Mouse (Mus musculus): ENCODE measurements around the gene Celf1.

Gene Celf1

DNA sequence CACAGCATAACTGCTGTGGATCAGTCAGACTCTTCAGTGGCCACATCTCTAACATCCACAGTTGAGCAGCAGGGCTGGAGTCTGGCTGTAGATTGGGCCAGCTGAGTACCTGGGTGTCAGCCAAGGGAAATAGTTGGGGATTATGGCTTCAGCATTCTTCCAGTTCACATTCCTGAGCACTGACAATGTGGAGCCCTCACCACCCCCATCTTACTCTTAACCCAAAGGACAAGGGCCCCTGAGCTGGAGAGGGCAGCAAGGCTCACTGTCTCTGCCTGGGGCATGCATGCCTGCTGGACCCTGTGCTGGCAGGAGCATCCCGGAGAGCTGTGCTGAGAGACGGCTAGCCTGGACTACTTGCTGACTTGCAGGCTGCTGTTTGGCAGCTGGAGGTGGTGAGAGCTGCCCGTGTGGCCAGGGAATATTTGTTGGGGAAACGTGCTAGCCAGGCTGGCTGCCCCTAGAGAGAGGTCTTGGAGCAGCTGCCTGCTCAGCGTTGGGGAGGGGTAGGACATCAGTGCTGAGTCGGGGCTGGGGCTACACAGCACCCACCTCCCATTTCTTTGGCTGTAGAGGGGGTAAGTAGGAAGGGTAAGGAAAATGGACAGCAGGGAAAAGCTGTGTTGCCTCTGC, 121.8 kb downstream of the Celf1 start:
- DNase-seq (ENCODE audit: low read depth, low spot score), result no peak

DNA sequence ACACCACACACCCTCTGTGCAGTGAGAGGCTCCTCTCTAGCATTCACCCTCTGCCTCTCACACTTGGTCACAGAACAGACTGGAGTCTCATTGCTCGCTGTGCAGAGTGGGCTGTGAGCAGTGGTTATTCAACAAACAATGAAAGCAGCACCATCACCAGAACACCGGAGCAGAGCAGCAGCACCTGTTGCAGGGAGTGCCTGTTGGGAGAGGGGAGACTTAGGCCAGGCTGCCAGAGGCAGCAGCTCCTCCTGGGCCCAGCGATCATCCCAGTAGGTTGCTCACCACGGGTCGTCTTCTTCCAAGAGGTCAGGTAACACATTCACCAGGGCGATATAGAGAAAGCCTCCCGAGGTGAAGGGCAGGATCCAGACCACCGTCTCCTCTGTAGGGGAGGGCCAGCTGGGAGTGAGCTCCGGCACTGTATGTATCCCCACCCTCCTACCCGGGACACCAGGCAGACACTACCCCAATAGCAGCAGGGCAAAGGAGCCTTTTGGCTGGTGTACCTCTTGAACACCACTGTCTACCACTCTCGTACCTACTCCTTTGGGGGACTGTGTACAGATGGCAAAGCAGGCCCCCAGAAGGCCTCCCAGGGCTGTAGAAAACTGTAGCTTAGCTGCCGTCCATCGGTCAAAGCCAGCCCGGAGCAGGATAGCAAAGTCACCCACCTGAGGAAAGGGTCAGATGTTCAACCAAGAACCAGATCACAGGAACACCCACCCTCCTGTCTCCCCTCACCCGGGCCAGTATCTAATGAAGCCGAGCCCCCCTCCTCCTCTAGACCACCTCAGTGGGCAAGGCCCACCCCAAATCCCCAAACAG, 122.8 kb downstream of the Celf1 start:
- DNase-seq (ENCODE audit: low read depth, low spot score), result no peak

DNA sequence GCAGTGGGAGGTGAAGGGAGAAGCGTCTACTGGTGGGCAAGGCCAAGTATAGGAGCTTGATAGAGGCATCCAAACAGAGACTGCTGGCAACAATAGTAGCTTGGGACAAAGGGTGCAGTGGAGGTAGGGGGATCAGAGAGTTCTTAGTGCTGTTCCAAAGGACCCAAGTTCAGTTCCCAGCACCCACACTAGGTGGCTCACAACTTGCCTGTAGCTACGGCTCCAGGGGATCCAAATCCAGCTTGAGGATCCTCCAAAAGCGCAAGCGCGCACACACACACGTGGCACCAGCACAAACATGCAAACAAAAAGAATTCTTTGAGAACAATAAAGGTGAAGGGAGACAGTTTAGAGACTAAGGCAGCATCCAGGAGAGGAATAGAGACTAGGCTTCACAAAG, 124.0 kb downstream of the Celf1 start:
- peak; percentile 65 for DNase-seq (ENCODE audit: low read depth, low spot score)

DNA sequence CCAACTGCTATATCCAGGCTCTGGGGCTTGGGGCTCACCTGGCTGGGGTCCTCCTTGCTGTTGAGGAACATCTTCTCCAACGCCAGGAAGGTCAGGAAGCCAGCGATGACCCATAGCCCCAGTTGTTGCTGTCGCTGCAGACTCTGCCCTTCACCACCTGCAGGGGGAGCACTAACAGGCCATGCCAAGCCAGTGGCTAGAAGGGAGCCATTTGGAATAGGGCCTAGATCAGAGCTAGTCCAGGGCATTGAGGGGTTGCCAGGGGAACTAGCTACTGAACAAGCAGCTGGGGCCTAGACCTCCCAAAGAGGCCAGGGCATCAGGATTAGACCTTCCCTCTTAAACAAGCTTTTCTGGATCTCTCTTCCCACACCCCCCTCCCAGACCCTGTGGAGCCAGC, 125.4 kb downstream of the Celf1 start:
- peak; percentile 65 for DNase-seq (ENCODE audit: low read depth, low spot score)

DNA sequence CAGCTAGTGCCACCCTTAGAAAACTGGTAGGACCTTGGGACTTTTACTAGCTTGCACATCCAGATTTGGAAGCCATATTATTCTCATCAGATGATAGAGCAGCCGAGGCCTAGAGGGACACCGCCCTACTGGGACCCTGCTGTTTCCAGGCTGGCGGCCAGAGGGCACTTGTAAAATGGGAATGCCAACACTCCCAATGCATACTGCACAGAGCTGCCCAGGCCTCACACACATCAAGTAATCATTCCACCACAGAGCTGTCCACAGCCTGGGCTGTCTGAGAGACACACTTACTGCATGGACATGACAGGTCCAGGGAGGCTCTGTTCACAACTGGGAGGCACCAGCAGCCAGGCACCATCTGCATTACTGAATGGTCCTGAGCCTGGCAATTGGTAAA, 126.3 kb downstream of the Celf1 start:
- DNase-seq (ENCODE audit: low read depth, low spot score), result no peak

DNA sequence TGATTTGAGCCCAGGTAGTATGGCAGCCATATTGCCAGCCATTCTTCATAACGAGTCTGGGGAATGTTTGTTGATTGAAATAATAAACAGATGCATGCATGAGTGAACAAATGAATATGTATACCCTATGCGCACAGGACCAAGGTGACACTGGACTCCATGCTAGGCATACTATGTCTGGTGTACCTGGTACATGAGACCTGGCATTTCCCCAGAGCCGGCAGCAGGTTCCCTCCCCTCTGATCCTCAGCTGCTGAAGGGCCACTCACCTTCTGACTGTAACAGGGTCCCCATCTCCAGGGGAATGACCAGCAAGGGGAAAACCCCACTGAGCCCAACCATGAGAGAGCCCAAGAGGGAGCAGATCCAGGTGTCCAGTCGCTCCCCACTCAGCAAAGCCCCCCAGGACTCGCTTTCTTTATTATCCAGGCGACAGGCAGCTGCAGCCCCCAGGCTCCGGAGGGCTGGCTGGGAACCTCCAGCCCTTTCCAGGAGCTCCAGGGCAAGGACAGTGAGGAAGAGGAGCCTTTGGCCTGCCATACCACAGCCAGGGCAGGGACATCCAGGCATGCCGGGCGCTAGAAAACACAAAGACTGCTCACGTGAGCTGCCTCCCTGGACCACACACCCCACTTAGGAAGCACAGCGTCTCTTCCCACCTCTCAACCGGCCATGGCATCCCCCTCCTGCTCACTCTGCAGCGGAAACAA, 128.1 kb downstream of the Celf1 start:
- DNase-seq (ENCODE audit: low read depth, low spot score), result no peak

DNA sequence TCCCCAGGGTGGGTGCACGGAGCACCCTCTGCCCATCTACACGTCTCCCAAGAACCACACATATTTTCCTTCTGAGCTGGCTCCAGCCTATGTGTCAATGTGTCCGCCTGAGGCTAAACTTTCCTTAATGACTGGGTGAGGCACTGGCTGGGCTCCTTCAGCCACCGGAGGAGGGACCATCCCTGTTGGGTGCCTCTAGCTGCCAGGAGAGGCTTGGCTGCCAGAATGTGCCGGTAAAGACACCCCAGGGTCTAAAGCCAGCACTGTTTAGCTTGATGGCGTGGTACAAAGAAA, 128.6 kb downstream of the Celf1 start:
- DNase-seq (ENCODE audit: low read depth, low spot score), result no peak
